Mouse (Mus musculus) embryonic facial prominence, embryonic 14.5 days (tissue): Measurements from ENCODE around the gene Tcf7l2. TPM values are rescaled to one million over a fixed set of nuclear protein-coding genes. Genes with fewer than 3 reads are reported as not detected.

Source experiments
- ATAC-seq: fragments of 200-750 bp; cut with Nextera tagmentation; 2 replicates; pipeline ENCODE4 v1.8.0; 2017; ENCODE audit warnings: low read depth, moderate number of reproducible peaks, moderate TSS enrichment
- DNase-seq: peaks from one replicate; pipeline ENCODE4 v3.0.0-alpha.2; 2015; ENCODE audit warnings: low spot score
- H3K27ac ChIP-seq: fragments of 300-500 bp; sonication (generic); replicated peaks from 2 replicates; pipeline ENCODE4 v1.5.1; 2014; ENCODE audit warnings: low read depth, mild to moderate bottlenecking, low read length, moderate library complexity
- H3K27me3 ChIP-seq: fragments of 300-500 bp; sonication (generic); replicated peaks from 2 replicates; pipeline ENCODE4 v1.6.1; 2014; ENCODE audit warnings: low read length; ENCODE audit not compliant: control insufficient read depth, insufficient read depth
- H3K36me3 ChIP-seq: fragments of 300-500 bp; sonication (generic); 2 replicates; pipeline ENCODE4 v1.6.1; 2014; ENCODE audit warnings: low read length, mixed read lengths; ENCODE audit not compliant: control insufficient read depth, insufficient read depth
- H3K4me1 ChIP-seq: fragments of 300-500 bp; sonication (generic); 2 replicates; pipeline ENCODE4 v1.6.1; 2014; ENCODE audit warnings: antibody characterized with exemption, low read length; ENCODE audit not compliant: control insufficient read depth, insufficient read depth
- H3K4me2 ChIP-seq: fragments of 300-500 bp; sonication (generic); 2 replicates; pipeline ENCODE4 v1.6.1; 2014; ENCODE audit warnings: low read depth, mild to moderate bottlenecking, low read length, moderate library complexity, mixed read lengths
- H3K4me3 ChIP-seq: fragments of 300-500 bp; sonication (generic); 2 replicates; pipeline ENCODE4 v1.5.1; 2014; ENCODE audit warnings: low read depth, mild to moderate bottlenecking, low read length
- H3K9ac ChIP-seq: fragments of 300-500 bp; sonication (generic); 2 replicates; pipeline ENCODE4 v1.6.1; 2014; ENCODE audit warnings: low read depth, mild to moderate bottlenecking, low read length, moderate library complexity, mixed read lengths
- H3K9me3 ChIP-seq: fragments of 300-500 bp; sonication (generic); 2 replicates; pipeline ENCODE4 v1.6.1; 2016; ENCODE audit warnings: low read length; ENCODE audit not compliant: control insufficient read depth
- WGBS: fragments of 180-500 bp; shearing (Covaris S2); extraction: QIAGEN DNeasy Blood & Tissue Kit; methylation state at CpG from one replicate; pipeline ENCODE4 v1.1.7; 2014; 5-methylcytosine and 5-hydroxymethylcytosine counted together
- polyA plus RNA-seq: library from polyadenylated mRNA; unstranded; fragments of >200 nt; fragmentation: Nextera tagmentation; extraction: Ambion mirVana; gene quantifications from 2 replicates; pipeline ENCODE4 v1.2.1, GENCODE M21; 2014

The Tcf7l2 gene
- polyA plus RNA-seq, 1 experiment from 2014 or later = 106 TPM

GRCm38 (mm10) chr19:55739713-55740112 lies 1.9 kb upstream of the Tcf7l2 start:
- Histone ChIP-seq H3K36me3 (no peaks in the 10 kb centered on the region), H3K27ac (no peak overlapping the region)
- 29% methylated on average over 4 of the region's 4 CpGs for WGBS

GRCm38 (mm10) chr19:55740753-55741438 lies 724 bp upstream of the Tcf7l2 start:
- Histone ChIP-seq H3K27me3 (no peaks in the 10 kb centered on the region), H3K9me3 (no peaks in the 10 kb centered on the region), H3K9ac (peak overlapping the region; percentile 99), H3K36me3 (no peaks in the 10 kb centered on the region), H3K4me1 (peaks cover 12% of the 10 kb centered on the region), H3K27ac (peak overlapping the region; percentile 99), H3K4me2 (peak overlapping the region; percentile 95), H3K4me3 (peak overlapping the region; percentile 82)
- no peak for DNase-seq
- whole genome bisulfite sequencing = 11% methylated on average over 10 of the region's 10 CpGs
- ATAC-seq = no peak

More at GRCm38 (mm10) chr19:55739713-55740112, 1.9 kb upstream of the Tcf7l2 start:
- Histone ChIP-seq H3K4me1 (peaks cover 4% of the 10 kb centered on the region), H3K9ac (no peak overlapping the region), H3K4me3 (no peak overlapping the region), H3K27me3 (no peaks in the 10 kb centered on the region), H3K9me3 (no peaks in the 10 kb centered on the region), H3K4me2 (no peak overlapping the region)
- no peak for DNase-seq
- ATAC-seq = no peak

GRCm38 (mm10) chr19:55742386-55743000 lies 873 bp downstream of the Tcf7l2 start:
- no peaks in the 10 kb centered on the region for H3K36me3 ChIP-seq
- H3K4me1 ChIP-seq = peaks cover 27% of the 10 kb centered on the region
- H3K4me3 ChIP-seq = peak overlapping the region; percentile 82
- peak; percentile 68 for DNase-seq
- no peak for ATAC-seq
- no peaks in the 10 kb centered on the region for H3K27me3 ChIP-seq
- 0% methylated on average over 41 of the region's 70 CpGs for WGBS
- H3K27ac ChIP-seq = peak overlapping the region; percentile 99
- H3K9ac ChIP-seq = peak overlapping the region; percentile 99
- peak overlapping the region; percentile 95 for H3K4me2 ChIP-seq
- H3K9me3 ChIP-seq = no peaks in the 10 kb centered on the region

- Histone ChIP-seq H3K9me3 (no peaks in the 10 kb centered on the region), H3K27me3 (no peaks in the 10 kb centered on the region), H3K4me3 (peak overlapping the region; percentile 82), H3K4me1 (peaks cover 32% of the 10 kb centered on the region), H3K4me2 (peak overlapping the region; percentile 95), H3K27ac (peak overlapping the region; percentile 99), H3K36me3 (no peaks in the 10 kb centered on the region), H3K9ac (peak overlapping the region; percentile 99)
- ATAC-seq (no peak), DNase-seq (peak; percentile 69)
- WGBS = under 1% methylated on average over 17 of the region's 38 CpGs
Measured at GRCm38 (mm10) chr19:55743001-55743556, 1.5 kb downstream of the Tcf7l2 start.

- H3K36me3 ChIP-seq = no peaks in the 10 kb centered on the region
- peak overlapping the region; percentile 99 for H3K9ac ChIP-seq
- H3K4me3 ChIP-seq = peak overlapping the region; percentile 82
- under 1% methylated on average over 40 of the region's 47 CpGs for WGBS
- ATAC-seq = peak; percentile 34; the same call in 1 of the 2 replicates
- peaks cover 39% of the 10 kb centered on the region for H3K4me1 ChIP-seq
- H3K27me3 ChIP-seq = no peaks in the 10 kb centered on the region
- peak overlapping the region; percentile 99 for H3K27ac ChIP-seq
- no peaks in the 10 kb centered on the region for H3K9me3 ChIP-seq
- H3K4me2 ChIP-seq = peak overlapping the region; percentile 95
- DNase-seq = peak; percentile 85
Measured at GRCm38 (mm10) chr19:55743557-55744441, 2.2 kb downstream of the Tcf7l2 start.

- H3K9ac ChIP-seq = peak overlapping the region; percentile 99
- peak overlapping the region; percentile 95 for H3K4me2 ChIP-seq
- peak overlapping the region; percentile 99 for H3K27ac ChIP-seq
- peak overlapping the region; percentile 82 for H3K4me3 ChIP-seq
- peaks cover 48% of the 10 kb centered on the region for H3K4me1 ChIP-seq
- no peaks in the 10 kb centered on the region for H3K27me3 ChIP-seq
- no peak for ATAC-seq
- DNase-seq = peak; percentile 58
- no peaks in the 10 kb centered on the region for H3K36me3 ChIP-seq
- no peaks in the 10 kb centered on the region for H3K9me3 ChIP-seq
- 3% methylated on average over 21 of the region's 21 CpGs for WGBS
Measured at GRCm38 (mm10) chr19:55744576-55745191, 3.1 kb downstream of the Tcf7l2 start.

- H3K27me3 ChIP-seq = no peaks in the 10 kb centered on the region
- ATAC-seq (no peak), DNase-seq (no peak)
- peak overlapping the region; percentile 99 for H3K27ac ChIP-seq
- H3K36me3 ChIP-seq = no peaks in the 10 kb centered on the region
- 15% methylated on average over 9 of the region's 9 CpGs for WGBS
- peak overlapping the region; percentile 95 for H3K4me2 ChIP-seq
- peak overlapping the region; percentile 82 for H3K4me3 ChIP-seq
- H3K9me3 ChIP-seq = no peaks in the 10 kb centered on the region
- H3K9ac ChIP-seq = peak overlapping the region; percentile 99
- H3K4me1 ChIP-seq = peaks cover 53% of the 10 kb centered on the region
Measured at GRCm38 (mm10) chr19:55745192-55745578, 3.6 kb downstream of the Tcf7l2 start.

GRCm38 (mm10) chr19:55746241-55746640 lies 4.6 kb downstream of the Tcf7l2 start:
- WGBS = 17% methylated on average over 5 of the region's 5 CpGs
- Histone ChIP-seq H3K9ac (peak overlapping the region; percentile 56), H3K36me3 (no peaks in the 10 kb centered on the region), H3K4me3 (peak overlapping the region; percentile 82), H3K27me3 (no peaks in the 10 kb centered on the region), H3K4me1 (peaks cover 59% of the 10 kb centered on the region), H3K4me2 (peak overlapping the region; percentile 95), H3K27ac (peak overlapping the region; percentile 79), H3K9me3 (no peaks in the 10 kb centered on the region)
- ATAC-seq (no peak), DNase-seq (no peak)
